Mouse (Mus musculus) ES-E14 (cell line): ENCODE measurements at regions not wholly inside any gene's neighbourhood (a gene's known extent, or its start where the extent isn't known, plus 50 kb on each side); places are given as distances from the start of the nearest gene placed in this dataset.

Source experiments
- DNase-seq: peaks from one replicate; pipeline ENCODE4 v3.0.0-alpha.2; 2013; ENCODE audit warnings: low read depth, low spot score
- H3K27ac ChIP-seq: 2 replicates; pipeline ENCODE4 v1.5.1; 2012; ENCODE audit warnings: low read depth, mild to moderate bottlenecking, low read length, moderate library complexity, mixed read lengths; ENCODE audit not compliant: poor library complexity, insufficient read depth, severe bottlenecking
- H3K36me3 ChIP-seq: 2 replicates; pipeline ENCODE4 v1.6.1; 2012; ENCODE audit warnings: mild to moderate bottlenecking, low read length, moderate library complexity, mixed read lengths; ENCODE audit not compliant: control insufficient read depth, poor library complexity, insufficient read depth, severe bottlenecking
- H3K4me1 ChIP-seq, 2 experiments: fragments of 150-350 bp in 1 of 2; sonication (generic) in 1 of 2; 2 replicates each; pipeline ENCODE4 v1.6.1; 2012; ENCODE audit warnings: low read length in 2 of 2, mild to moderate bottlenecking in 1 of 2, mixed read lengths in 1 of 2; ENCODE audit not compliant: control insufficient read depth in 2 of 2, insufficient read depth in 2 of 2, poor library complexity in 1 of 2
- H3K4me3 ChIP-seq, 2 experiments: fragments of 150-350 bp in 1 of 2; sonication (generic) in 1 of 2; 2 replicates each; pipeline ENCODE4 v1.5.1; 2012; ENCODE audit warnings: low read length in 2 of 2, low read depth in 1 of 2, mild to moderate bottlenecking in 1 of 2, mixed read lengths in 1 of 2; ENCODE audit not compliant: insufficient read depth in 1 of 2, poor library complexity in 1 of 2, severe bottlenecking in 1 of 2
- H3K9ac ChIP-seq: 2 replicates; pipeline ENCODE4 v1.6.1; 2012; ENCODE audit warnings: low read depth, mild to moderate bottlenecking, low read length, mixed read lengths; ENCODE audit not compliant: poor library complexity, insufficient read depth, severe bottlenecking
- H3K9me3 ChIP-seq: fragments of 150-350 bp; sonication (generic); 2 replicates; pipeline ENCODE4 v1.6.1; 2012; ENCODE audit warnings: low read depth, mild to moderate bottlenecking, low read length; ENCODE audit not compliant: control insufficient read depth, insufficient read depth
- CHD2 ChIP-seq: IDR thresholded peaks from 2 replicates; pipeline ENCODE4 v1.6.1; 2014; ENCODE audit warnings: mild to moderate bottlenecking, low read depth, low read length, inconsistent platforms
- HCFC1 ChIP-seq: IDR thresholded peaks from 2 replicates; pipeline ENCODE4 v1.6.1; 2012; ENCODE audit warnings: low read length, inconsistent platforms, borderline replicate concordance; ENCODE audit not compliant: insufficient read depth
- MAFK ChIP-seq: IDR thresholded peaks from 2 replicates; pipeline ENCODE4 v1.6.1; 2014; ENCODE audit warnings: mild to moderate bottlenecking, low read depth, low read length, inconsistent platforms; ENCODE audit not compliant: insufficient read depth
- ZC3H11A ChIP-seq: IDR thresholded peaks from 2 replicates; pipeline ENCODE4 v1.6.1; 2012; ENCODE audit warnings: low read depth, mild to moderate bottlenecking, inconsistent platforms, low read length, borderline replicate concordance
- ZNF384 ChIP-seq: IDR thresholded peaks from 2 replicates; pipeline ENCODE4 v1.6.1; 2012; ENCODE audit warnings: low read depth, low read length, inconsistent platforms
- in situ Hi-C, 2 experiments: fragments of 600-800 bp; cut with MboI; formaldehyde crosslinking; loops; one replicate each; pipeline ENCODE4 v1.15.1; 2025; ENCODE audit warnings: low sequenced_read_pairs in 2 of 2, inconsistent platforms in 1 of 2; ENCODE audit not compliant: unreplicated experiment in 2 of 2

DNA sequence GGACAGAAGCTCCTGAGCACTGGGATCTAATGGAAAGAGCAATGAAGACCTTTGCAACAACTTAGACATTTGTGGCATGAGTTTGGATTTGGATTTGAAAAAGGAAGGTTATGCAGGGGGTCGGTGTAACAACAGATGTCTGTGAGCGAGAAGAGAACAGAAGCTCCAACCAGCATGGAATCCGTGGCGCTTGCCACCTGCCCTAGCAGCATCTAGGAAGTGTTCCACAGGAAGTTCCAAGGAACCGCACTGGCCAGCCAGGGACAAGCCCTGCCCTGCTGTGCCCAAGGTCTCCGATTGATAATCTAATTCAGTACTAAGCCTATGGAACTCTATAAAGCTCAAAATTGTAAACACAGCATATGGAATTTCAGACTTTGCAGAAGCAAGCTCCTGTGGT is 98.0 kb upstream of the Ldah start:
- no peak overlapping the region for H3K27ac ChIP-seq
- in situ Hi-C loops, result no loop called here
- no peak overlapping the region for H3K9ac ChIP-seq
- H3K9me3 ChIP-seq, result no peaks in the 10 kb centered on the region
- TF ChIP-seq ZNF384, result no peak
- TF ChIP-seq CHD2, result no peak
- no peak for TF ChIP-seq HCFC1
- TF ChIP-seq MAFK, result no peak
- no peak for TF ChIP-seq ZC3H11A
- DNase-seq, result no peak
- H3K36me3 ChIP-seq, result no peaks in the 10 kb centered on the region
- no peak overlapping the region for H3K4me3 ChIP-seq
- H3K4me1 ChIP-seq, result no peaks in the 10 kb centered on the region

DNA sequence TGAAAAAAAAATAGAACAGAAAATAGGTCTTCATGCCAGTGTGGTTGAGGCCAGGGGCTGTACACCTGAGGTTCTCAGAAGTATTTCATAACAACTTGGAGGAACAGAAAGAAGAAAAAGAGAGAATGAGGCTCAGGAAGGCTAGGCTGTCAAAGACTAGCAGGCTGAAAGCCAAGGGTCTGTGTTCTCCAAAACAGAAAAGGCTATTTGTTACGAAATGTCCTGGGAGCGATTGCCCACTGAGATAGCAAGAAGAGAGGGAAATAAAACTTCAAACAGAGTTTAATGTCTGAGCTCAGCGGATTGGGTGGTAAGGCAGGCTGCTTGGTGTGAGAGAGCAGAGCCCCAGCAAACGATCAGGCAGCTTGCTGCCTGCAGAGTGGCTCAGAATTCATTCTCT is 97.6 kb upstream of the Ldah start:
- Histone ChIP-seq H3K4me3 (no peak overlapping the region), H3K36me3 (no peaks in the 10 kb centered on the region), H3K27ac (no peak overlapping the region), H3K9ac (no peak overlapping the region), H3K9me3 (no peaks in the 10 kb centered on the region), H3K4me1 (no peaks in the 10 kb centered on the region)
- TF ChIP-seq ZNF384 (no peak), ZC3H11A (no peak), HCFC1 (no peak), CHD2 (no peak), MAFK (no peak)
- DNase-seq, result no peak
- in situ Hi-C loops, result no loop called here

DNA sequence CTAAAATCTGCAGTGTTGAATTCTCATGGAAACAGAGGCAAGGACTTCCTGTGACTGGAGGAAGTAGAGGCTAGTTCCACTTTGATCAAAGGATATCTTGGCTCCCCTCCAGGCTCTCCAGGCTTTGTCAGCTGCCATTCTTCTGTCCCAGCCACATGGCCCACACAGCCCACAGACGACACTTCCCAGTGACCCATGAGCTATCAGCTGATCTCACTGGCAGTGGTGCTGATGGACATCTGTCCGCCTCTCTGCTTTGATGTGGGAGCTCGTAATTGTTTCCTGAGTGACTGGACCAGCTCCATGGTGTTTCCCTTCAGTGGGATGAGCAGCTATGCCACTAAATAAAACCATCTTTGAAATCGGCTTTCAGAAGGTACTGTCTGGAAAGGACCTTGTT is 96.4 kb upstream of the Ldah start:
- DNase-seq, result no peak
- no peaks in the 10 kb centered on the region for H3K9me3 ChIP-seq
- TF ChIP-seq ZC3H11A (no peak), CHD2 (no peak), HCFC1 (no peak), MAFK (no peak), ZNF384 (no peak)
- H3K4me3 ChIP-seq, result no peak overlapping the region
- no peak overlapping the region for H3K9ac ChIP-seq
- no peaks in the 10 kb centered on the region for H3K4me1 ChIP-seq
- no peak overlapping the region for H3K27ac ChIP-seq
- in situ Hi-C loops, result no loop called here
- no peaks in the 10 kb centered on the region for H3K36me3 ChIP-seq

DNA sequence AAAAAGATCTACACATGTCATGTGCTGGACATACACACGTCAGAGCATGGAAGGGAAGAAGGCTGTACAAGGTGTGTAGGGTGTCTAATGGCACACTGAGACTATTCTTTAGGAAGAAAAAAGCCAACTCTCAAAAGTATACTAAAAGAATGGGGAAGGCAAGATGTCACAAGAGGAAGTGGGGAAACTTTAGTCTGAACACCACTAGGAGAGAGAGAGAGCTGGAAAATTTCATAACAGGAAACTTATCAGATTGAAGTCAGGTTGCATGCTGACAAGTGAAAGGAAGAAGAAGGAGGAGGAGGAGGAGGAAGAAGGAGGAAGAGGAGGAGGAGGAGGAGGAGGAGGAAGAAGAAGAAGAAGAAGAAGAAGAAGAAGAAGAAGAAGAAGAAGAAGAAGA is 52.3 kb upstream of the Ldah start:
- no peaks in the 10 kb centered on the region for H3K4me1 ChIP-seq
- no peak for DNase-seq
- H3K27ac ChIP-seq, result no peak overlapping the region
- H3K36me3 ChIP-seq, result no peaks in the 10 kb centered on the region
- H3K9ac ChIP-seq, result no peak overlapping the region
- TF ChIP-seq ZC3H11A (no peak), ZNF384 (no peak), HCFC1 (no peak), CHD2 (no peak)
- H3K4me3 ChIP-seq, result no peak overlapping the region
- no peaks in the 10 kb centered on the region for H3K9me3 ChIP-seq
- in situ Hi-C loops, result no loop called here
